7 mouse cellular contexts compared by ENCODE assay signal in the genomic region with DNA sequence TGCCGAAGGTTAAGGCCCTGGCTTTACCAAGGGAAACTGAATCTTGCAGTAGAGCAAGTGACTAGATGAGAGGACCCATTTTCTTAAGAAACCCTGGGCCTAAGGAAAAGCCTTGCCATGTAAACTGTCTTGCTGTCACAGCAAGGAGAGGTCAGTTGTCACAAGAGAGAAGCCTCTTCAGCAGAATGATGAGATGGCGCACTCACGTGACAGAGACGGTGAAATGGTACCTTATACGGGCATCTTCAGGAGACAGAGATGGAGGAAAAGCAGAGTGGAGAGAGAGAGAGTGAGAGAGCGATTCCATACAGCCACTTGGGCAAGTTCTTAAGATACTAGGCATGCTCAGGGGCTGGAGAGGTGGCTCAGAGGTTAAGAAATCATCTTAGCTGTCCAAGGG.
DNase-seq lines count a peak whose midpoint lies in the region; TF ChIP-seq lines count a peak whose summit lies in the region.
"Had no signal": no experiment of that assay in that cellular context is flagged by ENCODE, and none has a peak within 500 bp of the region (broad histone marks: within the 10 kb centered on the region; RNA-seq: fewer than 3 reads in every experiment).

No protein-coding gene starts in this region.

- dilution Hi-C loops in CH12.LX (cut with MboI; ENCODE audit: extremely low pct_ligation_motif_present, extremely low pct_unique_long_range_greater_than_20kb, low sequenced_read_pairs) = no loop called here

- TF ChIP-seq EP300 in CH12.LX (IDR thresholded peaks at IDR 0.05; ENCODE audit: low read length) = no peak

- H3K27ac ChIP-seq in heart, embryonic 10.5 days = no peak overlapping the region
- no peak overlapping the region for H3K27ac ChIP-seq in CH12.LX (ENCODE audit: insufficient read depth, low read depth)

- 90% methylated on average over 6 of the region's 6 CpGs for WGBS in heart, embryonic 10.5 days

- H3K9me3 ChIP-seq in heart, embryonic 10.5 days = no peaks in the 10 kb centered on the region
- no peaks in the 10 kb centered on the region for H3K9me3 ChIP-seq in CH12.LX (replicated peaks; ENCODE audit: low read length)
- H3K9me3 ChIP-seq: G1E had no signal

- 0 out of 2 replicates have a peak overlapping the region, but pooled peaks have one; percentile 29 for H3K4me2 ChIP-seq in CH12.LX (ENCODE audit: insufficient read depth, low read depth, poor library complexity, severe bottlenecking)

- H3K79me2 ChIP-seq in CH12.LX (replicated peaks; ENCODE audit: control insufficient read depth, extremely low read depth, insufficient read depth, poor library complexity, severe bottlenecking) = no peaks in the 10 kb centered on the region

- H3K4me1 ChIP-seq in heart, embryonic 10.5 days = no peaks in the 10 kb centered on the region
- H3K4me1 ChIP-seq in CH12.LX (ENCODE audit: control insufficient read depth in 1 of 2, insufficient read depth in 2 of 2) = 0 out of 4 replicates have a peak, but pooled peaks cover 0 to 3% of the 10 kb centered on the region in 2 experiments

- TF ChIP-seq RAD21 in CH12.LX (IDR thresholded peaks at IDR 0.05; ENCODE audit: low read depth, low read length) = no peak

- no peaks in the 10 kb centered on the region for H3K27me3 ChIP-seq in heart, embryonic 10.5 days (ENCODE audit: insufficient read depth, poor library complexity, severe bottlenecking)
- H3K27me3 ChIP-seq in CH12.LX (replicated peaks) = peaks cover 6% of the 10 kb centered on the region
- H3K27me3 ChIP-seq: Patski had no signal

- in situ Hi-C loops in CH12.LX (cut with MboI; ENCODE audit: low pct_ligation_motif_present, low pct_unique_long_range_greater_than_20kb, low sequenced_read_pairs) = no loop called here

- no peaks in the 10 kb centered on the region for H3K36me3 ChIP-seq in heart, embryonic 10.5 days
- H3K36me3 ChIP-seq in CH12.LX (replicated peaks in 1 of 2; ENCODE audit: control insufficient read depth in 1 of 2, insufficient read depth in 1 of 2, low read length in 1 of 2) = no peaks in the 10 kb centered on the region
- H3K36me3 ChIP-seq: G1E had no signal

- peak; percentile 61 for DNase-seq in heart, embryonic 10.5 days (ENCODE audit: low spot score)
- DNase-seq in heart, adult 8-10 months (ENCODE audit: low spot score) = no peak
- DNase-seq in CH12.LX (ENCODE audit: extremely low read depth) = no peak
- no peak for DNase-seq in T-cell, adult 2 months (ENCODE audit: low spot score)
- DNase-seq: cerebellum, adult 11-12 months had no signal

- no peak overlapping the region for H3K4me3 ChIP-seq in heart, embryonic 10.5 days
- no peak overlapping the region for H3K4me3 ChIP-seq in CH12.LX (replicated peaks in 1 of 3; ENCODE audit: low read depth in 2 of 3, low read length in 2 of 3, poor library complexity in 1 of 3)

- H3K9ac ChIP-seq in CH12.LX (ENCODE audit: insufficient read depth, low read depth) = no peak overlapping the region

- no peak for TF ChIP-seq POLR2A in CH12.LX (IDR thresholded peaks at IDR 0.05; ENCODE audit: low read depth, low read length)

- TF ChIP-seq CTCF in CH12.LX (conservative IDR thresholded peaks at IDR 0.05 in 1 of 2, IDR thresholded peaks at IDR 0.05 in 1 of 2; ENCODE audit: low read depth in 2 of 2, low read length in 2 of 2) = no peak

TF ChIP-seq in CH12.LX, 34 proteins besides CTCF, POLR2A, EP300 and RAD21:
- TF ChIP-seq BHLHE40 (IDR thresholded peaks at IDR 0.05; ENCODE audit: low read depth, low read length) (peak; percentile 50), USF2 (conservative IDR thresholded peaks at IDR 0.05; ENCODE audit: low read depth, low read length) (no peak)
